Mouse (Mus musculus): ENCODE data around the gene Oprm1. TPM values are rescaled to one million over a fixed set of nuclear protein-coding genes. Genes with fewer than 3 reads are reported as not detected.
A peak's percentile ranks its signal among the peaks of the same experiment; 100 is the strongest.

Gene Oprm1
- polyA plus RNA-seq, 1 experiment = 1.2 TPM

GRCm38 (mm10) chr10:6890348-6891009 lies 132.2 kb downstream of the Oprm1 start:
- no peak for DNase-seq (ENCODE audit: extremely low spot score in 1 of 2, low spot score in 1 of 2)

- DNase-seq (ENCODE audit: extremely low spot score in 1 of 2, low spot score in 1 of 2) = peak in 1 of 2 experiments; percentile 49
These were observed 137.5 kb downstream of the Oprm1 start for GRCm38 (mm10) chr10:6895796-6896195.

DNA sequence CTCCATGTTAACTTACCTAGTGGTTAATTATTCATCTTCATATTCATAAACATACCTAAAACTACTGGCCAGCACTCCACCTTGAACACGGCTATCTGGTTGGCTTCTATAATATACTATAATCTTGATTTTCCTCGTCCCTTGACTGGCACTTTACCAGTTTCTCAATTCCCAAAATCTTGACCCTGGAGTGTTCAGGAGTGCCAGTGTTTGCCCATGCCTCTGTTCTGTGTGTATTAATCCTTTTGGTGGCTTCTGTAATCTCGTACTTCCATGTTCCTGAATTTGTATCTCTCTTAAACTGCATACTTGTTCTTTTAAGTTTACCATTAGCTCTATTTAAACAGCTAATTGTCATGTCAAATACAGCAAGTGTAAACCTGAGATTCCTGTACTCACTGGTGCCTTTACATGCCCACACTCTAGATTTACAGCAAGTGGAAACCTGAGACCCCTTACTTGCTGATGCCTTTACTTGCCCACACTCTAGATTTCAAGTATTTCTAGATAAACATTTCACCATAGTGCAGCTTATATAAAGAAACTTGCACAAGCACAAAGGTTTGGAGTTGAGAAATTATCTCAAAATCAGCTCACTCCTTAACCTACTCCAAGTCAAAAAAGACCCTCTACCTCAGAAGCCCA lies 138.5 kb downstream of the Oprm1 start:
- DNase-seq (ENCODE audit: extremely low spot score in 1 of 2, low spot score in 1 of 2) = no peak

DNA sequence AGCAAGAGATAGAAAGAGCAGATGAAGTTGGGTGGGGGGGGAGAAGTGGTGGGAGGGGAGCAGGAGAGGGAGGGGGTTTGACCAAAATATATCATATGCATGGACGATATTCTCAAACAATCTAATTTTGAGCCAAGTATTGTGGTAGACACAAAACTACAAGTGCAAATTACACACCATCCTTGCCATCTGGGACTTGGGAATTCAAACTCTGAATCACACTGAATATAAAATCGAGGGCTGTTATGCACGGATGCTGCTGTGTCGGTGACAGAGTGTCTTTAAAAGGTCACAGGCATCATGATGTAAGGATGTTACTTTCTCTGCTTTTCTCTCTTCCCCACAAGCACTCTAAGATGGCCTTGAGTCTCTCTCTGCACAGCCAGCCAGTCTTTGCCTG lies 141.8 kb downstream of the Oprm1 start:
- DNase-seq (ENCODE audit: extremely low spot score in 1 of 2, low spot score in 1 of 2) = peak; percentile 30 to 53

- no peak for DNase-seq (ENCODE audit: extremely low spot score in 1 of 2, low spot score in 1 of 2)
These were observed 143.6 kb downstream of the Oprm1 start for GRCm38 (mm10) chr10:6901819-6902393.

DNA sequence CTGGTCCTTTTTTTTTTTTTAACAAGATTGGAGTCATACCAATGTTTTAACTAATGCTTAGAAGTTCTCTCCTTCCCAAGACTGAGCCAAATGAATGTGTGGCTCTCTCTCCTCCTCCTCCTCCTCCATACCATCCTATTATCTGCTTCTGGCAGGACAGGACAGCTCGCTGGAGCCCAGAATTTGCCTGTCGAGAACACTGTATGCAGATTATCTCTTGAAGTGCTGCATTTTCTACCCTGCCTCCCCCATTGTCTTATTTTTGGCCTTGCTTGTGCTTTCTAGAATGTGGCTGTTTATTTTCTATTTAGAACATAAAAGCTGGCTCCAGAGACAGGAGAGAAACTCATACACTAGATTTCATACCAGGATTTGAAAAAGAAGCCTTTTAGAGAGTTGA lies 151.5 kb downstream of the Oprm1 start:
- peak; percentile 53 to 61 for DNase-seq (ENCODE audit: extremely low spot score in 1 of 2, low spot score in 1 of 2)

- DNase-seq (ENCODE audit: extremely low spot score in 1 of 2, low spot score in 1 of 2) = no peak
These were observed 157.7 kb downstream of the Oprm1 start for GRCm38 (mm10) chr10:6915991-6916390.

DNA sequence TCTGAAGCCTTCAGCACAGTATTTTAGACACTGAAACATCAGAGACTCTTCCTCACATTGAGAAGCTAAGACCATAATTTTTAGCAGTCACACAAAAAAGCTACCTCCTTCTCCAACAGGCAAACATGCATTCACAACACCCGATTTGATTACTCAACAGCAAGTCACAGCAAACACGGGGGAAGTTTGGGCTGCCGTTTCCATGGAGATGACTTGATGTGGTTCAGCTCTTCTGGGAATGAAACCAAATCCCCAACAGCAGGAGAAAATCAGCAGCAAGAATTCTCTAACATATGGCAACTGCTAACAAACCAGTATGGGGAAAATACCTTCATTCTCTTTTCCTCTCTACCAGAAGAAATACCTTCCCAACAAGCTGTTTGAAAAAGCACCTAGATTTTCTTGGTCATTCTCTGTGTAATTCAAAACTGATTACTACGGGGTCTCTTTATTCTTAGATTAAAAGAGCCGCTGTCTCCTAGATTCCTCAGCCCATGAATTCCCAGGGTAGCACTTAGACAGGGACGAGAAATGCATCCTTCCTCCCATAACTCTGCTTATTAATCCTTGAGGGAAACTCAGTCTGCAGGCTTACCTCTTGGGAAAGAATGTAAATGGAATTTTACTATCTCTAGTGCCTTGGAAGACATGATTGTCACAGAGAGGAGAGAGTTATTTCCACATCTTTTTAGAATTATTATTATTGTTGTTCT lies 158.4 kb downstream of the Oprm1 start:
- DNase-seq (ENCODE audit: extremely low spot score in 1 of 2, low spot score in 1 of 2) = peak; percentile 88

DNA sequence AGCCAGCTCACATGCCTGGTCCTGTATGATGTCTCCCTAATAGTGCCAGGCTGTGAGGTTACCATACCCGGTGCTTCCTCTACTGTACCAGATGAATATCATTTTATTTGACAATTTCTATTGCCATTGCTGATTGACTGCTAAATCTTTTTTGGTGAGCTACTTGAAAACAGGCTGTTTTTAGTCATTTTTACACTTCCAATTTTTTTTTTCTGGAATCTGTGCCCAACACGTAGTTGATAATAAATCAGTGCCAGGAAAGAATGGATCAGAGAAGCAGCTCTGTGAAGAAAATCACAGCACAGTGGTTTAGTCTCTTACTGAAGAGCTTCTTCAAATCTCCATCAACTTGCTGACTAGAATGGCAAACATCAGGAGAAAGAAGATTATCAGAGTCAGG lies 168.4 kb downstream of the Oprm1 start:
- peak in 1 of 2 experiments; percentile 56 for DNase-seq (ENCODE audit: extremely low spot score in 1 of 2, low spot score in 1 of 2)

GRCm38 (mm10) chr10:6927600-6928223 lies 169.4 kb downstream of the Oprm1 start:
- DNase-seq (ENCODE audit: extremely low spot score in 1 of 2, low spot score in 1 of 2) = no peak

DNA sequence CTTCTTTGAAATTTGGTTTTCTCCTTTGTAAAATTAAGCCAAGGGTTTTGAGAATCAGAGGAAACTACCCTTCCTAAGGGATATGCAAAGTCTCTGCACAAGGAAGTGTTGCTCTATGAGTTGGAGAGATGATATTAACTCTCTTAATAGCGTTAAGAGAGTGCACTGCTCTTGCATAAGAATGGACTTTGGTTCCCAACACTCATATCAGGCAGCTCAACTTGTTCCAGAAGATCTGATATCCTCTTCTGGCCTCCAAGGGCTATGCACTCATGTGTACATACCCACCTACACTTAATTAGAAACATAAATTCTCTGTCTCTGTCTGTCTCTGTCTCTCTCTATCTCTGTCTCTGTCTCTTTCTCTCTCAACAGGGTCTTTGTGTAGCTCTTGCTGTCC lies 170.6 kb downstream of the Oprm1 start:
- no peak for DNase-seq (ENCODE audit: extremely low spot score in 1 of 2, low spot score in 1 of 2)

DNA sequence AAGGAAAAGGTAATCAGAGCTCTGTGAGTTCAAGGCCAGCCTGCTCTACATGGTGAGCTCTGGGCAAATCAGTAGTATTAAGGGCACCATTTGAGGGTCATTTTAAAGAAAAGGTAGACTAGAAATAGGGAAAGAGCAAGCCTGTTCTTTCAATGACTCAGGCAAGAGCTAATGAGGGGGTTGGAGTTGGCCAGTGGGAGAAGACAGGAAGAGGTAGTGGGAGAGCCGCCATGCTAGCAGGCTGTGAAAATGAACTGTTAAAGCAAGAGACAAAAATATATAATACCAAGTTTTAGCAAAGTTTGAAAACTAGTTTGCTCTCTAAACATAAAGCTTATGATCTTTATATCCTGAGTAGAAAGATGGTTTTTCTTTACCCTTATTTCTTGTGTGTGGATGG lies 172.1 kb downstream of the Oprm1 start:
- DNase-seq (ENCODE audit: extremely low spot score in 1 of 2, low spot score in 1 of 2) = peak in 1 of 2 experiments; percentile 53

DNA sequence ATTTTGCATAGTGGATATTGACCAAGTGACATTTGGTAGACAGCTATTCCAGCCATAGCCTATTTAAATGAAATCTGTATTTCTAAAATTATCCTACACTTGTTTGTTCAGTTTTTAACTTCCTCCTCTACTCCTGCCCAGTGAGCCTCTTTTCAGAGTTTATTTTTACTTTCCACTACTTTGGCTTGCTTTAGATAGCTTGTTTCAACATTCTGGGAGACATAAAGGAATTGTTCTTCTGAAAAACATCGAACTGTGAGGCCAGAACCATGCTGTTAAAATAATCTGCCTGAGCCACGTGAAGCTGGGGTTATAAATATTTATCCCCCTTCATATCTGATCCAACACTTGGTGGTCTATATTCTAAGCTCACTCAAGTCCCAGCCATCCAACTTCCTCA lies 172.6 kb downstream of the Oprm1 start:
- peak in 1 of 2 experiments; percentile 39 for DNase-seq (ENCODE audit: extremely low spot score in 1 of 2, low spot score in 1 of 2)

DNA sequence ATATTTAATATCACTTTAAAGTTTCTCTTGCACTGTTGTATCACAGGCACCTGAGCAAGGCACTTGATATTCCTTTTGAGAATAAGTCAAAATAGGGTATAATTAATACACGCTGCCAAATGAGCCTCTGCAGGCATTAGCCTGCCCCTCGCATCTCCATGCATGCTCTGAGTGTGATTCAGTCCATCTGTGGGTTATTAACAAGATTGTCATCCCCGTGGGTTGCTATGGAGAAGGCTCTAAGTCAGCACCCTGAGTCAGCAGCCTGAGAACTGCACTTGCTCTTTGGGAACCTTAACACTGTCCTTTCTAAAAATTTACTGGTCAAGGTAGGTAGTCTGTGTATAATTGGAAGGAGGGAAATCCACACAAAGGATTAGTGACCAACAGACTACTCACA lies 176.5 kb downstream of the Oprm1 start:
- no peak for DNase-seq (ENCODE audit: extremely low spot score in 1 of 2, low spot score in 1 of 2)

GRCm38 (mm10) chr10:6936671-6937425 lies 178.5 kb downstream of the Oprm1 start:
- DNase-seq (ENCODE audit: extremely low spot score in 1 of 2, low spot score in 1 of 2) = peak; percentile 86 to 88

GRCm38 (mm10) chr10:6953115-6953514 lies 194.8 kb downstream of the Oprm1 start:
- peak in 1 of 2 experiments; percentile 39 for DNase-seq (ENCODE audit: extremely low spot score in 1 of 2, low spot score in 1 of 2)

GRCm38 (mm10) chr10:6954533-6954932 lies 196.2 kb downstream of the Oprm1 start:
- DNase-seq (ENCODE audit: extremely low spot score in 1 of 2, low spot score in 1 of 2) = no peak

DNA sequence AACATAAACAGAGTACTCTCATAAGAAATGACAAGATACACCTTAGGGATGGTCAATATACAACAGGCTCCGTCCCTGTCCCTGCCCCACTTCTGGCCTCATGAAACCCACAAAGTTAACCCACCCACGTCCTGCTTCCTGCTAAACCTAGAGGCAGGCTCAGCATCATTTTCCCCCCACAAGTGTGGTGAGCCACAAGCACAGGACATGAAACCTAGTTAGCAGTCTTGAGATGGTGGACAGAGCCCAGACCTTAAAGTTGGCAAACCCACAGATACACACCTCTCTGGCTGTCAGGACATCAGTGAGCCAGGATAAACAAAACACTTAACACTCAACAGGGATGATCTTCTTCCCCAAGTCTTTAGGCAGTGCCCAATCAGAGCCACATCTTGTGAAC lies 198.1 kb downstream of the Oprm1 start:
- DNase-seq (ENCODE audit: extremely low spot score in 1 of 2, low spot score in 1 of 2) = no peak

DNA sequence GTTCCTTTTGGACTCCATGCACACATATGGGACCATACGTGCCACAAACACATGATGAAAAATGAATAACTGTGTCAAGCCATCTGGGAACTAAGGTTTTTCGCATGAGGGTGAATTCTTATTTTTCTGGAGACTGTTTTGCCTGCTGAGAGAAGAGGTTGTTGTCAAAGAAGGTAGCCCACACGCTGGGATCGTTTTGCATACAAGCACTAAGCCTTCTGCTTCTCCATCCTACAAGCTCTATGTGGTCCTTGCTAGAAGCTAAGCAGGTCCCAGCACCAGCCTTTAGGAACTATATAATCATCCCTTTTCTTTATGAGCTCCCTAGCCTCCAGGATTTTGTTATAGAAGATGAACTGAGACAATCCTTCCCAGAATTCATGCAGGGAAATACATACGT lies 200.5 kb downstream of the Oprm1 start:
- DNase-seq (ENCODE audit: extremely low spot score in 1 of 2, low spot score in 1 of 2) = no peak

DNA sequence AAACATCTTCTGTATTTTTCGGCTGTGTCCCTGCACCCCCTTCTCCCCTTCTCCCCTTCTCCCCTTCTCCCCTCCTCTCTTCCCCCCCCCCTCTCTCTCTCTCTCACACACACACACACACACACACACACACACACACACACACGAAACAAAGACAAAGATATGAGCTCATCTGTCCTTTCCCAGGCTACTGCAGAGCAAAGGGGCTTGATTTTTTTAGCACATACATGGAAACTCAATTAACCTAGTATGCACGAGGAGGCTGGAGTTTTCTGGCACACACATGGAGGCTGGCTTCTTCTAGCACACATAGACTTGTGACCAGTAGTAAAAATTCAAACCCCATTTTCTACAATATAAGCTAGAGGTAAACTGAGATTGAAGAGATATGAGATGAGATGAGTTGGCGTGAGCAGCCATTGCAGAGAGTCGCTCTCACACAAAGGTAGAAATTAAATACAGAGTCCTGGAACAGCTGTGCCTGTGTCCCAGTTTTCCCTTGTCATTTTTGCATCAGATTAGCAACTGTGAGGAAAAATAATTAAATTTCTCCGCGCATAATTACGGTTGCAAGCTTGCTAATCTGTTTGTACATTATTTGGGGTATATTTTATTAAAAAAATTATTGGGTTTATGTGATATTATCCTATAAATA lies 209.4 kb downstream of the Oprm1 start:
- DNase-seq (ENCODE audit: extremely low spot score in 1 of 2, low spot score in 1 of 2) = no peak
